Mouse (Mus musculus) splenic B cell, adult 2 months (primary cell): ENCODE measurements around the gene Lrrc8e.

Experiments
- DNase-seq: peaks from one replicate; pipeline ENCODE4 v3.0.0-alpha.2; 2011; ENCODE audit warnings: low read depth, low spot score
- H3K27me3 ChIP-seq: 2 replicates; pipeline ENCODE4 v1.6.1; 2012; ENCODE audit warnings: mild to moderate bottlenecking, low read length, moderate library complexity, mixed read lengths; ENCODE audit not compliant: control insufficient read depth, poor library complexity, insufficient read depth, severe bottlenecking
- H3K36me3 ChIP-seq: 2 replicates; pipeline ENCODE4 v1.6.1; 2012; ENCODE audit warnings: mild to moderate bottlenecking, low read length, moderate library complexity, mixed read lengths; ENCODE audit not compliant: control insufficient read depth, poor library complexity, insufficient read depth, severe bottlenecking

The Lrrc8e gene

GRCm38 (mm10) chr8:4226739-4227347 lies at the start of gene Lrrc8e:
Lrrc8e (plus strand) TSS chr8:4226827.
- Histone ChIP-seq H3K36me3 (no peaks in the 10 kb centered on the region), H3K27me3 (no peaks in the 10 kb centered on the region)
- no peak for DNase-seq

- no peak for DNase-seq
- Histone ChIP-seq H3K36me3 (no peaks in the 10 kb centered on the region), H3K27me3 (no peaks in the 10 kb centered on the region)
Observed at GRCm38 (mm10) chr8:4183409-4183808, 43.2 kb upstream of the Lrrc8e start.

- Histone ChIP-seq H3K27me3 (no peaks in the 10 kb centered on the region), H3K36me3 (no peaks in the 10 kb centered on the region)
- DNase-seq, result no peak
Observed at GRCm38 (mm10) chr8:4186151-4186550, 40.5 kb upstream of the Lrrc8e start.

GRCm38 (mm10) chr8:4188605-4189004 lies 38.0 kb upstream of the Lrrc8e start:
- H3K27me3 ChIP-seq, result no peaks in the 10 kb centered on the region
- DNase-seq, result no peak

GRCm38 (mm10) chr8:4189031-4189722 lies 37.5 kb upstream of the Lrrc8e start:
- DNase-seq, result no peak
- no peaks in the 10 kb centered on the region for H3K36me3 ChIP-seq
- no peaks in the 10 kb centered on the region for H3K27me3 ChIP-seq

More at GRCm38 (mm10) chr8:4188605-4189004, 38.0 kb upstream of the Lrrc8e start:
- no peaks in the 10 kb centered on the region for H3K36me3 ChIP-seq

- Histone ChIP-seq H3K27me3 (no peaks in the 10 kb centered on the region), H3K36me3 (no peaks in the 10 kb centered on the region)
- no peak for DNase-seq
Observed at GRCm38 (mm10) chr8:4192305-4192704, 34.3 kb upstream of the Lrrc8e start.

- Histone ChIP-seq H3K36me3 (no peaks in the 10 kb centered on the region), H3K27me3 (no peaks in the 10 kb centered on the region)
- peak; percentile 85 for DNase-seq
Observed at GRCm38 (mm10) chr8:4192807-4193587, 33.6 kb upstream of the Lrrc8e start.

- H3K27me3 ChIP-seq, result no peaks in the 10 kb centered on the region
Observed at GRCm38 (mm10) chr8:4193588-4193894, 33.1 kb upstream of the Lrrc8e start.

GRCm38 (mm10) chr8:4201321-4201720 lies 25.3 kb upstream of the Lrrc8e start:
- Histone ChIP-seq H3K27me3 (no peaks in the 10 kb centered on the region), H3K36me3 (no peaks in the 10 kb centered on the region; the same call in 1 of the 2 replicates)

More at GRCm38 (mm10) chr8:4193588-4193894, 33.1 kb upstream of the Lrrc8e start:
- no peak for DNase-seq
- H3K36me3 ChIP-seq, result no peaks in the 10 kb centered on the region

GRCm38 (mm10) chr8:4205246-4206123 lies 21.1 kb upstream of the Lrrc8e start:
- Histone ChIP-seq H3K36me3 (no peaks in the 10 kb centered on the region; the same call in 1 of the 2 replicates), H3K27me3 (no peaks in the 10 kb centered on the region)
- DNase-seq, result no peak

More at GRCm38 (mm10) chr8:4201321-4201720, 25.3 kb upstream of the Lrrc8e start:
- no peak for DNase-seq

GRCm38 (mm10) chr8:4206182-4207015 lies 20.2 kb upstream of the Lrrc8e start:
- no peak for DNase-seq
- no peaks in the 10 kb centered on the region for H3K27me3 ChIP-seq
- no peaks in the 10 kb centered on the region; the same call in 1 of the 2 replicates for H3K36me3 ChIP-seq

- DNase-seq, result no peak
- no peaks in the 10 kb centered on the region for H3K27me3 ChIP-seq
- H3K36me3 ChIP-seq, result no peaks in the 10 kb centered on the region; the same call in 1 of the 2 replicates
Observed at GRCm38 (mm10) chr8:4207016-4207350, 19.6 kb upstream of the Lrrc8e start.

GRCm38 (mm10) chr8:4211097-4211496 lies 15.5 kb upstream of the Lrrc8e start:
- no peaks in the 10 kb centered on the region; the same call in 1 of the 2 replicates for H3K36me3 ChIP-seq
- peak; percentile 12 for DNase-seq
- no peaks in the 10 kb centered on the region for H3K27me3 ChIP-seq

GRCm38 (mm10) chr8:4212809-4213209 lies 13.8 kb upstream of the Lrrc8e start:
- DNase-seq, result peak; percentile 35
- Histone ChIP-seq H3K36me3 (no peaks in the 10 kb centered on the region), H3K27me3 (no peaks in the 10 kb centered on the region)
